Mouse (Mus musculus) small intestine, adult 2 months (tissue): ENCODE measurements around the gene Gtdc1.

ENCODE experiments used
- CTCF ChIP-seq: fragments of 200-500 bp; IDR thresholded peaks from 2 replicates; pipeline ENCODE4 v1.5.1; 2012; ENCODE audit warnings: low read depth, mild to moderate bottlenecking, control low read depth, inconsistent platforms, low read length, moderate library complexity, mixed read lengths; ENCODE audit not compliant: insufficient replicate concordance, insufficient read length; ENCODE audit errors: extremely low read depth
- POLR2A ChIP-seq: fragments of 200-500 bp; IDR thresholded peaks from 2 replicates; pipeline ENCODE4 v1.6.1; 2012; ENCODE audit warnings: low read depth, mild to moderate bottlenecking, control low read depth, inconsistent platforms, low read length, moderate library complexity

DNA sequence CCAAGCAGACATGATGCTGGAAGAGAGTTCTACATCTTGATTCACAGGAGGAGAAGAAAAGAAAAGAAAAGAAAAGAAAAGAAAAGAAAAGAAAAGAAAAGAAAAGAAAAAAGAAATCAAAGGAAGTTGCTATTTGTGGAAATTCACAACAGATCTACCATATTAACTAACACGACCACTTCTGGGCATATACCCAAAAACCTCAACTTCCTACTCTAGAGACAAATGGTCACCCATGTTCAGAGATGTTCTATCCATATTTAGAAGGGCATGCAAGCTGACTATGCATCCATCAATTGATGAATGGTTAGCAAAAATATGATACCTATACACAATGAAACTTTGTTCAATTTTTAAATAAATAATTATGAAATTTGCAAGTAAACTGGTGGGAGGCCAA, 79.3 kb downstream of the Gtdc1 start:
- TF ChIP-seq CTCF: no peak
- TF ChIP-seq POLR2A: no peak
